Mouse (Mus musculus): ENCODE results near the gene Vmn1r66.

Gene Vmn1r66

DNA sequence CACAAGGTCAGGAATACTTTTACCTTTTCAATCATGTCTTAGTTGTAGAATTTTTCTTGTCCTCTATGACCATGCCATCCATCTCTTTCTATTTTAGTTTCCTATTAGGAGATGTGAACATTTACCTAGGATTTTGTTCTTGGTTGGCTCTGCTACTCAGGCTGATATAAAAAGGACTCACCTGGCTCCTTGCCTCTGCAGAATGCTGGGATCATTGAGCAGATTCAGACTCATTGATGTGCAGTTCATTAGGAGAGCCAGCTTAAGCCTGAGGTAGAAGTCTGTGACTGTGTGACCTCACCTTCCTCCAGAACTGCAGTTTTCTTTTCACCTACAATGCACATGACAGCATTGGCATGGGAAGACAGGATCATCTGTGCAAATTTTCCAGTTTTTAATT, at the start of gene Vmn1r66:
Gene Vmn1r66, minus strand, starts transcription at position 101 of the 400 bp plus-strand sequence.
- DNase-seq (ENCODE audit: low read depth, low spot score), result no peak

DNA sequence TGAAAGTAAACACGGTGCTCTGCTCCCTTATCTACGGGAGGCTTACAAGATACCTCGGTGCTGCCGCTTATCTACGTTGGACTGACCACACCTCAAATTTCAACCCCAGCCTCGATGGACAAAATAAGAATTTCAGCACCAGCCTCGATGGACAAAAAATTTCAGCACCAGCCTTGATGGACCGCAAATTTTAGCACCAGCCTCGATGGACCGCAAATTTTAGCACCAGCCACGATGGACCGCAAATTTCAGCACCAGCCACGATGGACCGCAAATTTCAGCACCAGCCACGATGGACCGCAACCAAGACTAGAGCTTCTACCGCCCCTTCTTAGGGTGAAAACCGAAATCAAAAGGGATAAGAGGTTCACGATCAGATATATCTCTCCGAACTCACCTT, 47.7 kb upstream of the Vmn1r66 start:
- peak; percentile 70 for DNase-seq (ENCODE audit: low read depth, low spot score)

DNA sequence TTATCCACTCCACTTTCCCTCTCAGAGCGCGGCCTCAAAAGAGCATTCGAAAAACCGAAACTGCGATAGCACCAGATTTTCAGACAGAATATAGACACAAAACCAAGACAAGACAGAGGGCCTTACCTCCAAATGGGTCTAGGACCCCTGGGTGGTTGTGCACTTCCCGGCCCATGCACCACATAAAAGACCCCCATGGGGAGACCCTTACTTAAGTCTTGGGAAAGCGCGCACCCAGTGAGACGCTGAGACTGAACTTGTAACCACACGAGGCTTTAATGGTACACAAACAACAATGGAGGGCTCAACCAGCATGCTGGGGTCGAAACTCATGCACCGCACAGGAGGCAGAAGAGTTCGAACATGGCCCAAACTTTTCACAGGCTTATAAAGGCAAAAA, 25.7 kb downstream of the Vmn1r66 start:
- DNase-seq (ENCODE audit: low read depth, low spot score), result no peak

DNA sequence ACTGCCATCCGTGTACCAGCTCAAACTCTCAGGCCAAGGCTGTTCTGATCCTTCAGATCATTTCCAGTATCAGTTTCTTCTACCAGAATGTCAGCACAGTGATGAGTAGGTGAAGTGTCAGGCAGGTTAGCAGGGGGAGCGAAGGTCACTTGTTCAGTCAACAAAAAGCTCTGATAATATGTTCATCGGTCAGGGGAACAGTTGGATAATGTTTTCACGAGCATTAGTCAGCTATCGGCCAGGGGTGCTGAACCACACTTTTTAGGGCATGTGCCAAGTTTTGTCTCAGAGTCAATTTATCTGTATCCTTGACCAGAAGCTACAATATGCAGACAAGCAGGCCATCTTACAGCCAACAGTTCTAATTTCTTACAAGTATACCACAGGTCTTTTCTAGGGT, 28.7 kb downstream of the Vmn1r66 start:
- DNase-seq (ENCODE audit: low read depth, low spot score), result no peak

All from ZHBTc4 (cell line).